Mouse (Mus musculus) liver, embryonic 12.5 days (tissue): ENCODE results near the gene Smoc1. TPM values are rescaled to one million over a fixed set of nuclear protein-coding genes. Genes with fewer than 3 reads are reported as not detected.

ENCODE experiments used
- ATAC-seq: fragments of 200-750 bp; cut with Nextera tagmentation; 2 replicates; pipeline ENCODE4 v1.8.0; 2017; ENCODE audit warnings: moderate number of reproducible peaks, mild to moderate bottlenecking, moderate library complexity
- H3K27ac ChIP-seq: fragments of 300-500 bp; sonication (generic); 2 replicates; pipeline ENCODE4 v1.5.1; 2016; ENCODE audit warnings: mild to moderate bottlenecking
- H3K27me3 ChIP-seq: fragments of 300-500 bp; sonication (generic); replicated peaks from 2 replicates; pipeline ENCODE4 v1.6.1; 2016; ENCODE audit warnings: mild to moderate bottlenecking, moderate library complexity
- H3K36me3 ChIP-seq: fragments of 300-500 bp; sonication (generic); 2 replicates; pipeline ENCODE4 v1.6.1; 2016; ENCODE audit warnings: mild to moderate bottlenecking, moderate library complexity
- H3K4me1 ChIP-seq: fragments of 300-500 bp; sonication (generic); 2 replicates; pipeline ENCODE4 v1.6.1; 2016
- H3K4me2 ChIP-seq: fragments of 300-500 bp; sonication (generic); 2 replicates; pipeline ENCODE4 v1.6.1; 2016; ENCODE audit warnings: mild to moderate bottlenecking, moderate library complexity
- H3K4me3 ChIP-seq: fragments of 300-500 bp; sonication (generic); 2 replicates; pipeline ENCODE4 v1.5.1; 2016; ENCODE audit warnings: mild to moderate bottlenecking, moderate library complexity
- H3K9ac ChIP-seq: fragments of 300-500 bp; sonication (generic); 2 replicates; pipeline ENCODE4 v1.6.1; 2016; ENCODE audit warnings: mild to moderate bottlenecking, moderate library complexity
- H3K9me3 ChIP-seq: fragments of 300-500 bp; sonication (generic); replicated peaks from 2 replicates; pipeline ENCODE4 v1.6.1; 2016; ENCODE audit warnings: mild to moderate bottlenecking, moderate library complexity
- WGBS: fragments of 180-500 bp; shearing (Covaris S2); methylation state at CpG from one replicate; pipeline ENCODE4 v1.1.7; 2016; ENCODE audit not compliant: insufficient replicate concordance; 5-methylcytosine and 5-hydroxymethylcytosine counted together
- polyA plus RNA-seq: library from polyadenylated mRNA; unstranded; fragments of >200 nt; fragmentation: Nextera tagmentation; extraction: Ambion mirVana; gene quantifications from 2 replicates; pipeline ENCODE4 v1.2.1, GENCODE M21; 2016

Gene Smoc1
- polyA plus RNA-seq, 1 experiment from 2014 or later, result 7.9 TPM

DNA sequence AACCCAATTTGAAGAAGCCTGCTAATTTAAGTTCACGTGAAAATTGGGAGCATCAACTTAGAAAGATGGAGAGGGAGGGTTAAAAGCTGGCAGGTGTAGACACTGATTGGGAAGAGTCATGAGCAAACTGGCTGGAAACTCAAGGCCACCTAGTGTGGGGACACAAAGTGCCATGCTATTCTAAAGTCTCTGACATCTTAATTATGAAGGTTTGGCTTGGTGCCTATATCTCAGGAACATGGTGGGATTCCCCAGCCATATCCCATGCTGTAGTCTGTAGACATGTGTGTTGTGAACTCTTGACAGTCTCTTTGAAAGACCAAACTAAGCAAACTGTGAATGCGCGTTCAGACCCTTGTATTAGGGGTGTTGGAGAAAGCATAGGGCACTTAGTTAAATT lies 32.0 kb downstream of the Smoc1 start:
- Histone ChIP-seq H3K9me3 (no peaks in the 10 kb centered on the region), H3K4me3 (no peak overlapping the region), H3K4me1 (peaks cover 2% of the 10 kb centered on the region; the same call in 1 of the 2 replicates), H3K36me3 (no peaks in the 10 kb centered on the region), H3K9ac (no peak overlapping the region), H3K27ac (no peak overlapping the region), H3K27me3 (no peaks in the 10 kb centered on the region), H3K4me2 (no peak overlapping the region)
- WGBS, result 72% methylated on average over 3 of the region's 3 CpGs
- ATAC-seq, result no peak

DNA sequence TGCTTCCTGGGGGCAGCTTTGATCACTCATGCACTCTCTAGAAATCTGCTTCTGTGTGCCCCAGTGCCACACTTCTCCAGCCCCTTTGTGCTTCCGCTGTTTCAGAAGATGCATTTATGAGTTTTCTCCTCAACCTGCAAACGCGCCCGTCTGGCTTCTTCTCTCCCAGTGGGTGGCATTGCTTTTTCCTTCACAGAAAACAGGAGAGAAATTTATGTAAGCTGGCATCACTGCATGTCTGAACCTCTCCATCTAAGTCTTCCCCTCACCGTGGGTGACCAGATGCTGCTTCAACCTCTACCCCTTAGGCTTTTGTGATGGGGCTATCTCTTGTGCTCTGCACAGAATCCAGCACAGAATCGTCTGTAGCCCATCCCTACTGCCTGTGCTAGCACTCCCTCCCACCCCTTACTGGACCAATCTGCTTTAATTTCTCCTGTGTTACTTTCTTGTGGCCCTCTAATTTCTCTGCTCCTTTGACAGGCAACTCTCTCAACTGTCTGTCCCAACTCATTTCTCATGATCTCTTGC lies 35.3 kb downstream of the Smoc1 start:
- Histone ChIP-seq H3K4me2 (no peak overlapping the region), H3K9ac (no peak overlapping the region), H3K27me3 (no peaks in the 10 kb centered on the region), H3K4me3 (no peak overlapping the region), H3K27ac (no peak overlapping the region), H3K4me1 (peaks cover 5% of the 10 kb centered on the region; the same call in 1 of the 2 replicates), H3K36me3 (no peaks in the 10 kb centered on the region), H3K9me3 (no peaks in the 10 kb centered on the region)
- 70% methylated on average over 6 of the region's 6 CpGs for WGBS
- ATAC-seq, result no peak

DNA sequence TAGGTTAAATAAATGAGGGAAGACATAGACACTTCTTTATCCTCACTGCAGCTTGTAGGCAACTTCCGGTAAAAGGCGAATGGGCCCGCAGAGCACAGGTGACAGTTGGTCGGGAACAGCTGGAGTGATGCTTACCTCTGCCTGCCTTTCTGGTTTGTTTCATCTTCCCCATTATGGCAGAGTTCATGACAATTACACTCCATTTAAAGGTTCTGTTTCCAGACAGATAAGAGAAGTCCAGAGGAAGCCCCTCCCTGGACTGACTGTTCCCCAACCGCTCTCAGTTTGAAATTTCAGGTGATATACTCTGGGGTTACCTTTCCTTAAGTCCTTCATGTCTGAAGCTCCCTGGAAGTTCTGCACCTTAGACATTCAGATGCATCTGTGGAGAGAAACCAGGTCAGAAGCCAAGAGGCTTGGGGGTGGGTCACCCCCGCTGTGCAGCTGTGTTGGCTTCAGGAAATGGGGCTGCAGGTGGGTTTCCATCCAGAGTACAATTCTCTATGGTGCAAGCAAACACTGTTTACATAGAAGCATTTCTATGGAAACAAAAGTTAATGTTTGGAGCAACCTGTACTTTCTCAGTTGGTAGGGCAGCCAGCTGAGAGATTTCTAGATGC lies 36.8 kb downstream of the Smoc1 start:
- Histone ChIP-seq H3K9ac (no peak overlapping the region), H3K27me3 (no peaks in the 10 kb centered on the region), H3K27ac (no peak overlapping the region), H3K9me3 (no peaks in the 10 kb centered on the region), H3K4me2 (no peak overlapping the region), H3K36me3 (no peaks in the 10 kb centered on the region), H3K4me1 (peaks cover 5% of the 10 kb centered on the region; the same call in 1 of the 2 replicates), H3K4me3 (no peak overlapping the region)
- ATAC-seq, result no peak
- WGBS, result 69% methylated on average over 6 of the region's 6 CpGs

DNA sequence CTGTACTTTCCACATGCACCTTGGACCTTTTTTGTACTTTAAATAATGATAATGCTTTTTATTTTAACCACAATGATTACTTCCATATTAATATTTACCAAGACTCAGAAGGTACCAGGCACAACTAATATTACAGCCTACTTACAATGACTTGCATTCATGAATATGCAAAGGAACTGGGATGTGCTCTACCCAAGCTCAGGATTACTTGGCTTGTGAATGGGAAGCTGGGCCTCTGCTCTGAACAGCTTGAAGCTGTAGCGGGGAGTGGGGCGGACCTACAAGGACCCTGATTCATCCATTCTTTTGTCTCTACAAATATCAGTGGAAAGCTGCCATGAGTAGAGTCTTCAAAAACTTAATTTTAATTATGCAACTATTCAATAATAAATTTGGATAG lies 47.5 kb downstream of the Smoc1 start:
- Histone ChIP-seq H3K9me3 (0 out of 2 replicates have a peak, but pooled peaks cover 3% of the 10 kb centered on the region), H3K27ac (no peak overlapping the region), H3K36me3 (peaks cover 5% of the 10 kb centered on the region; the same call in 1 of the 2 replicates), H3K4me1 (no peaks in the 10 kb centered on the region), H3K4me3 (no peak overlapping the region), H3K4me2 (no peak overlapping the region), H3K27me3 (no peaks in the 10 kb centered on the region), H3K9ac (no peak overlapping the region)
- no peak for ATAC-seq
- WGBS, result 87% methylated on average over 2 of the region's 2 CpGs

DNA sequence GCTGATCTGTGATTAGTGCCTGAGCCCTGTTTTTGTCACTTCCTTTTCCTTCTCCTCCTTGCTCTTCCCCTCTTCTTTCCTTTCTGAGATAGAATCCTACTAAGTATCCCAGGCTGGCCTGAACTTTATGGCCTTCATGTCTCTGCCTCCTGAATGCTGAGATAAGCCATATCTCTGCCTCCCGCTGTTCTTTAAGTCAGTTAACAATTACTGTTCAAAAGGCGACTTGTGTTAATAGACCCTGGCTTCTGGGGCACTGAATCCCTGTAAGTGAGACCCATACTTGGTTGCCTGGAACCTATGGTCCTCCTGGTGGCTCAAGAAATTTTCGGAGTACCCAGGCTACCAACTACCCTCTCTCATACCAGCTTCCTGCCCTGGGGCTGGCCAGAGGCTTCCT lies 48.3 kb downstream of the Smoc1 start:
- H3K9me3 ChIP-seq, result 0 out of 2 replicates have a peak, but pooled peaks cover 5% of the 10 kb centered on the region
- no peak overlapping the region for H3K27ac ChIP-seq
- H3K36me3 ChIP-seq, result peaks cover 6% of the 10 kb centered on the region; the same call in 1 of the 2 replicates
- WGBS, result 39% methylated on average over 3 of the region's 3 CpGs
- H3K9ac ChIP-seq, result no peak overlapping the region
- H3K27me3 ChIP-seq, result no peaks in the 10 kb centered on the region
- H3K4me1 ChIP-seq, result no peaks in the 10 kb centered on the region
- H3K4me3 ChIP-seq, result no peak overlapping the region
- ATAC-seq, result no peak
- H3K4me2 ChIP-seq, result no peak overlapping the region

DNA sequence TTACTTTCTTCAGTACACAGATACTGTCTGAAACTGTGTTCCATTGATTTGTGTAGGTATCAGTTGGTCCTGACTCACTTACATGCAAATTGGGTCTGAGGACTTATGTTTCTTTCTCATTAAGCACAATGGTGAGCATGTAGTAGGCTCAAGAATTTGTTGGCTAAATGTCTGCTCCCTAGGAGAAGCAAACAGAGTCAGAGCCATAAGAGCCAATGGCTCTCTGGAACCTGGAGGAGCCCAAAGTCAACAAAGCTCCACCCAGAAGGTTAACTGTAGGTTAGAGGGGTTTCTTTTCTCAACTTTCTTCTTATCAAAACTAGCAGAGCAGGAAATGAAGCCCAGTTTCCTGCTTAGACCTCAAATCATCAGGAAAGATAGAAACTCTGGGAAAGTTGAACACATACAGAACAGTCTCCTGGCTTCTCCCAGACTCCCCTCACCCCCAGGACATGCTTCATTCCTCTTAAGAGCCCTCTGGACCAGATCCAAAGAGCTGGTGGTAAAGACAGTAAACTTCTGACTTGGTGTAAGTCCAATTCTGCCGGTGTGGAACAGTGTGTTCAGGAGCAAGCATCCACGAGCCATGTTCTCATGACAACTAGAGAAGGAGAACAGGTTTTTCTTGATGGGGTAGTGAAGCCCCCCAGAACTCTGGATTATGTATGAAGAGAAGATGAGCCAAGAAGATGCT lies 51.5 kb downstream of the Smoc1 start:
- H3K27me3 ChIP-seq, result no peaks in the 10 kb centered on the region
- H3K9me3 ChIP-seq, result 0 out of 2 replicates have a peak, but pooled peaks cover 5% of the 10 kb centered on the region
- no peak overlapping the region for H3K27ac ChIP-seq
- no peak overlapping the region for H3K4me2 ChIP-seq
- 78% methylated on average over 2 of the region's 2 CpGs for WGBS
- H3K4me1 ChIP-seq, result no peaks in the 10 kb centered on the region
- H3K9ac ChIP-seq, result no peak overlapping the region
- peaks cover 6% of the 10 kb centered on the region; the same call in 1 of the 2 replicates for H3K36me3 ChIP-seq
- no peak overlapping the region for H3K4me3 ChIP-seq
- no peak for ATAC-seq

DNA sequence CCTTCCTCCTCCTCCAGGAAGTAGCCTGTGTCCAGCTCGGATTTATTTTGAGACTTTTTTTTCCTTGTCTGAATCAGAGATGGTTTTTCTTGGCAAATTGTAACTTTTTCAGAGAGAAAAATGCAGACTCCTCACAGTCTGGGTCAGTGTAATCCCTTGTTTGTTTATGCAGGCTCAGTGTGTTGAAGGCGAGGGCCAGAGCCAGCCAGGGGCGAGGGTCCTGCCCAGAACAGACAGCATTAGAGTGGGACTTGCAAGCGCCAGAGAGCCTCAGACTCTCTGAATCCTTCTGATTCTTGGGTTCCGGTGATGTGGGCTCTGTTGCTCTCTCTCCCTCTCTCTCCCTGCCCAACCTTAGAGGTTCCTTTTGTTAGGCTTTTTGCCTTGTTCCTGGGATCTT lies 53.7 kb downstream of the Smoc1 start:
- Histone ChIP-seq H3K27me3 (no peaks in the 10 kb centered on the region), H3K9ac (no peak overlapping the region), H3K36me3 (peaks cover 6% of the 10 kb centered on the region; the same call in 1 of the 2 replicates), H3K27ac (no peak overlapping the region), H3K4me2 (no peak overlapping the region), H3K4me1 (no peaks in the 10 kb centered on the region), H3K4me3 (no peak overlapping the region), H3K9me3 (0 out of 2 replicates have a peak, but pooled peaks cover 5% of the 10 kb centered on the region)
- ATAC-seq, result no peak
- WGBS, result 56% methylated on average over 5 of the region's 5 CpGs

DNA sequence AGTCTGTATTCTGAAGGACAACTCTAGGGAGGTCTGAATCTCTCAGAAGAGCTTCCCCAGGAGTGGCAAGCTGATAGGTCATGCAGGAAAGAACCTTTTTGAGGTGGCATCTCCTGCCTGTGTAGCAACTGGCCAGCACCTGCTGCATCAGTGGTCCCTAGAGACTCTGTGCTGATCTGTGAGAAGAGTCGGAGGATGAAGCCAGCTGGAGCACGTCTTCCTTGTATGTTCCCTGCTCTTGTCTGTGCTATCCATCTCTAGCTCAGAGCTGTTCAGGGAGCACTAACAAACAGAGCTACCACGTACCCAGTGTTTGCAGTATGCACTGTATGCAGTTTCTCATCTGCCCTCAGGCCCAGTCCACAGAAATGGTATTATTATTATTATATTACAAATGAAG lies 54.4 kb downstream of the Smoc1 start:
- Histone ChIP-seq H3K4me2 (no peak overlapping the region), H3K9ac (no peak overlapping the region), H3K27me3 (no peaks in the 10 kb centered on the region), H3K9me3 (0 out of 2 replicates have a peak, but pooled peaks cover 5% of the 10 kb centered on the region), H3K4me3 (no peak overlapping the region), H3K4me1 (no peaks in the 10 kb centered on the region), H3K36me3 (peaks cover 6% of the 10 kb centered on the region; the same call in 1 of the 2 replicates), H3K27ac (no peak overlapping the region)
- 74% methylated on average over 3 of the region's 3 CpGs for WGBS
- ATAC-seq, result no peak

DNA sequence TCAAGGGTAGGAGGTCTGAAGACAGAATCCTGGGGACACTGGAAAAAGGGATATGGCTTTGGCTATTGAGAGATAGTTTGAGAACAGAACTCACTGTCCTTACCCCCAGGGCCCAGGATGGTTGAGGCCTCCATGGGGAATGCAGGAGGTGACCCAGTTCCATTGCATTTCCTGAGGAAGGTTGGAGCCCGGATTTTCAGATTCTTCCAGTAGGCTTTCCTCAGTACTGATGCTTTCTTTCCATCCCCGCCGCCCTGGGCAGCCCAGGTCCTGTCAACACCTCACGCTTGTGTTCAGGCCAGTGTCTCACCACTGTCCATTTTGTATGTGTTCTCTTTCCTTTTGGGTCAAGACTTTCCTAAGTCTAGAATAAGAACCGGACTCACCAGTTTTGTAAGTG lies 56.5 kb downstream of the Smoc1 start:
- no peaks in the 10 kb centered on the region for H3K27me3 ChIP-seq
- H3K9me3 ChIP-seq, result 0 out of 2 replicates have a peak, but pooled peaks cover 5% of the 10 kb centered on the region
- H3K4me1 ChIP-seq, result no peaks in the 10 kb centered on the region
- H3K4me3 ChIP-seq, result no peak overlapping the region
- H3K9ac ChIP-seq, result no peak overlapping the region
- no peak overlapping the region for H3K27ac ChIP-seq
- ATAC-seq, result no peak
- no peak overlapping the region for H3K4me2 ChIP-seq
- 67% methylated on average over 5 of the region's 5 CpGs for WGBS
- 0 out of 2 replicates have a peak, but pooled peaks cover 4% of the 10 kb centered on the region for H3K36me3 ChIP-seq

DNA sequence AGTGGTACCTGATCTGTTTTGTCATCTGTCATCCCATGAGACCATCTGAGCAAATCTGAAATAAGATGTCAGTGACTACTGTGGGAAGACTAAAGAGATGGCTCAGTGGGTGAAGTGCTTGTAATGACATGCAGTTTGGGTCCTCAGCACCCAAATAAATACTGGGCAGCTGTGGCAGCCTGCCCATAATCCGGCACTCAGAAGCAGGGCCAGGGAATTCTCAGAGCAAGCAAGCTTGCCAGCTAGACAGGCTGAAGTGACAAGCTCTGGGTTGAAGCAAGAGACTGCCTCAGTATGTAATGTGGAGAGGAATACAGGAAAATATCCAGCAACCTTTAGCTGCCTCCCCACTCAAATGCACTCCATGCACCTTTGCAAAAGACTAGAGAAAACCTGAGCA lies 58.6 kb downstream of the Smoc1 start:
- 53% methylated on average over 1 of the region's 1 CpGs for WGBS
- Histone ChIP-seq H3K9me3 (no peaks in the 10 kb centered on the region), H3K4me1 (no peaks in the 10 kb centered on the region), H3K4me3 (no peak overlapping the region), H3K4me2 (no peak overlapping the region), H3K9ac (no peak overlapping the region), H3K27ac (no peak overlapping the region), H3K27me3 (no peaks in the 10 kb centered on the region), H3K36me3 (no peaks in the 10 kb centered on the region)
- ATAC-seq, result no peak

DNA sequence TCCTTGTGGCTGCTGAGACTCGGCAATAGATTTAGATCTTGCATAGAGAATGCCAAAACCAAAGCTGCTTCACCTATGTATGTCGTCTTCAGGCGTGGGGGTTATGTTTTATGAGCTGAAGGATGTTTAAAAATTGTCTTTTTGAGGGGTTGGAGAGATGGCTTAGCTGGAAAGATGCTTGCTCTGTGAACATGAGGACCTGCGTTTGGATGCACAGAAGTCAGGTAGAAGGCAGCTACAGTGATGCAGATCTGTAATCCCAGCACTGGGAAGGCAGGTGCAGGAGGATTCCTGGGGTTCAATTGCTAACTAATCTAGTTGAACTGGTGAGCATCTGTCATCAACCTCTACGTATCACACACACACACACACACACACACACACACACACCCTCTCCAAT lies 61.5 kb downstream of the Smoc1 start:
- 55% methylated on average over 5 of the region's 5 CpGs for WGBS

DNA sequence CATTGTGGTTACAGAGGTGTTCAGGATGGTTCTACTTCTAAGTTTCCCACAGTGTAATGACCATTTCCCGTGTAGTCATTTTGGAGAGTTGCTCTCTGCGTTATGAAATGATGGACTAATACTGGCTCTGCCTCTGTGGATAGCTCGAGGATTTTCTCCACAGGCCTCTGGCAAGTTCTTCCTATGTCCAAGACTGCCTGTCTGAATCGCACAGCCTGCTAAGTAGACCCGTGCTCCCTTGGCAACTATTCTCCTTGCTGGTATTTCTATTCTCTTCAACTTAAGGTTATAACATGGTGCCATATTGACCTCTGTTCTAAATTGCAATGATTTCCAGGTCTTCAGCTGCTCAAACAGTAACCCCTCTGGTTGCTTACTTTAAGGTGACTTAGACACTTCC lies 65.0 kb downstream of the Smoc1 start:
- ATAC-seq, result no peak
- no peak overlapping the region for H3K4me3 ChIP-seq
- WGBS, result 65% methylated on average over 5 of the region's 5 CpGs
- H3K27me3 ChIP-seq, result no peaks in the 10 kb centered on the region
- no peaks in the 10 kb centered on the region for H3K36me3 ChIP-seq
- no peaks in the 10 kb centered on the region for H3K9me3 ChIP-seq
- no peaks in the 10 kb centered on the region for H3K4me1 ChIP-seq
- H3K9ac ChIP-seq, result no peak overlapping the region
- no peak overlapping the region for H3K27ac ChIP-seq
- H3K4me2 ChIP-seq, result no peak overlapping the region

More for the DNA sequence above, 61.5 kb downstream of the Smoc1 start:
- H3K36me3 ChIP-seq, result no peaks in the 10 kb centered on the region
- no peaks in the 10 kb centered on the region for H3K9me3 ChIP-seq
- H3K27me3 ChIP-seq, result no peaks in the 10 kb centered on the region
- no peak overlapping the region for H3K27ac ChIP-seq
- no peaks in the 10 kb centered on the region for H3K4me1 ChIP-seq
- no peak overlapping the region for H3K9ac ChIP-seq
- no peak for ATAC-seq
- H3K4me2 ChIP-seq, result no peak overlapping the region
- H3K4me3 ChIP-seq, result no peak overlapping the region
